Mouse (Mus musculus) cerebellum, adult 11-12 months (tissue): ENCODE data around the gene Sumf2.
A peak's percentile ranks its signal among the peaks of the same experiment; 100 is the strongest.

ENCODE experiments used
- DNase-seq: peaks from one replicate; pipeline ENCODE4 v3.0.0; 2022

Gene Sumf2

DNA sequence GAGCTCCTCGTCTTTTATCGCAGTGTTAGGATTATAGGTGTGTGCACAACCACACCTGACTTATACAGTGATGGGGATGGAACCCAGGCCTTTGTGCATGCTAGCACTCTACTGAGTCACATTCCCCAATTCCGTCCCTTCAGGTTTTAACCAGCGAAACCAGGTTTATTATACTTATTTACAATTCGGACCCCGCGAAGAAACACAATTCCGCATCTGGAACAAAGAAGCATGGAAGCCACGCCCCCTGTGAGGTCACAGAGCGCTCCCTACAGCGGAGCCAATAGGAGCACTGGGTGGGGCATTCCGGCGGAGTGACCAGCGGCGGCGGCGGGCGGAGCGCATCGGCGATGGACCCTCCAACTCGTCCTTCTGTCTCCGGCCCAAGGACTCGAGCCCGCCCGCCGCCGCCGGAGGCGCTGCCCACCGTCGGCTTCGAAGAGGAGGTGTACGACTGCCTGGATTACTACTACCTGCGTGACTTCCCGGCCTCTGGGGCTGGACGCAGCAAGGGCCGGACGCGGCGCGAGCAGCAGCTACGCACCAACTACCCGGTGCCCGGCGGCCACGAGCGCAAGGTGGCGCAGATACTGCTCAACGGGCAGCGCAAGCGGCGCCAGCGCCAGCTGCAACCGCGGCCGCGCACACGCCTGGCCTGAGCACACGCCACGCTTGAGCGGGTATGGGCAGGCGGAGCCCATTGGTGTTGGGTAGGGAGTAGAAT lies 61.6 kb downstream of the Sumf2 start, which contains the start of gene Nupr1l:
TSS of gene Nupr1l (plus strand) at position 299 of the 724 bp plus-strand sequence.
- peak; percentile 81 for DNase-seq

GRCm38 (mm10) chr5:129909147-129909546 lies 62.4 kb downstream of the Sumf2 start:
- DNase-seq: no peak

DNA sequence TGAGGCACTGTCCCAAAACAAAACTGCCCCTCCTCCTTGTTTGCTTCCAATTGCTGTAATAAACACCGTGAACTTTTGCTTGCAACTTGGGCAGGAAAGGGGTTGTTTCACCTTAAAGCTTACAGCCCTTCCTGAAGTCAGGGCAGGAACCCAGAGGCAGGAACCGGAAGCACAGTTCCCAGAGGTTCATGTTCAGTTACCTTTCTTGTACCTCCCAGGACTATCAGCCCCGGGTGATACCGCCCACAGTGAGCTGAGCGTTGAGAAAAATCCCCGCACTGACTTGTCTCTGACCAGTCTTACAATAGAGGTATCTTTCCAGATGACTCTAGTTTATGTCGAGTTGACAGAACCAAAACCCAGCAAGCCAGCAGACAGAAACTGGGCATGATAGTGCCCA lies 62.8 kb downstream of the Sumf2 start:
- no peak for DNase-seq
